Mouse (Mus musculus) common myeloid progenitor, adult 5-6 weeks (primary cell): ENCODE results near the gene Bzw2. TPM values are rescaled to one million over a fixed set of nuclear protein-coding genes. Genes with fewer than 3 reads are reported as not detected.

ENCODE experiments used
- ATAC-seq: replicated peaks from 2 replicates; pipeline ENCODE4 v1.8.0; 2016; ENCODE audit warnings: low read depth, mild to moderate bottlenecking, moderate TSS enrichment, inconsistent platforms; ENCODE audit not compliant: poor library complexity, severe bottlenecking
- total RNA-seq: library from RNA; stranded (forward); fragments of 200-1000, 187-1606 nt; gene quantifications from 2 replicates; pipeline ENCODE4 v1.2.3, GENCODE M21; 2017

Bzw2 gene
- 132 and 152 TPM in 2 replicates for total RNA-seq

DNA sequence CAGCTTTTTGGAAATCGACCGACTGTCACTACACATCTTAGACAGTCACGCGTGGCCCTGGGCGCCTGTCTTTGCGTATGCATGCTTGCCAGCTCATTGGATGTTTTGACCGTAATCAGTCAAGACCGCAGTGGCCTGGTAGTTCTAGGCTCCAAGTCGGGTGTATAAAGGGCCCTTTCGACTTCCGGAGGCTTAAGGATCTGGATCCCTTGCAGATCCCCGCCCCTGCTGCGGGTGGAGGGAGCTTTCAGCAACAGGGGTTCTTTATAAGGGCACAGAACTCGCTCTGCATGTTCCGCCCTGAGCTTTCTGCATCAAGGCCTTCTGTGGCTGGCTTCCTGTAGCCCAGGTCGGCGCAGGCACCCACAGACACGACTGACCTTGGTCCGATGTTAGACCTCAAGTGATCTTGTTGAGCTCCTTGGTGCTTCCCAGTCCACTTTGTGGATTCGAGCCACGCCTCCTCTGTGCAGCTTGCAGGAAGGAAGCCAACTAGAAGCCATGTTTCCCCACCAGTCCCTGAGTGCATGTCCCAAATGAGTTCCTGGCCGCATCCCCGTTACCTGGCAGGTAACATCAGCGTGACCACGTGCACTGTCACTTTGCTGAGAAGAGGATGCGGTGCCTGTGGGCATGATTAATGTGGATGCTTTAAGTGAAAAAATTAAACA is at the start of gene Bzw2:
Gene Bzw2, minus strand, starts transcription at position 443 of the 671 bp plus-strand sequence.
- peak; percentile 56 for ATAC-seq

DNA sequence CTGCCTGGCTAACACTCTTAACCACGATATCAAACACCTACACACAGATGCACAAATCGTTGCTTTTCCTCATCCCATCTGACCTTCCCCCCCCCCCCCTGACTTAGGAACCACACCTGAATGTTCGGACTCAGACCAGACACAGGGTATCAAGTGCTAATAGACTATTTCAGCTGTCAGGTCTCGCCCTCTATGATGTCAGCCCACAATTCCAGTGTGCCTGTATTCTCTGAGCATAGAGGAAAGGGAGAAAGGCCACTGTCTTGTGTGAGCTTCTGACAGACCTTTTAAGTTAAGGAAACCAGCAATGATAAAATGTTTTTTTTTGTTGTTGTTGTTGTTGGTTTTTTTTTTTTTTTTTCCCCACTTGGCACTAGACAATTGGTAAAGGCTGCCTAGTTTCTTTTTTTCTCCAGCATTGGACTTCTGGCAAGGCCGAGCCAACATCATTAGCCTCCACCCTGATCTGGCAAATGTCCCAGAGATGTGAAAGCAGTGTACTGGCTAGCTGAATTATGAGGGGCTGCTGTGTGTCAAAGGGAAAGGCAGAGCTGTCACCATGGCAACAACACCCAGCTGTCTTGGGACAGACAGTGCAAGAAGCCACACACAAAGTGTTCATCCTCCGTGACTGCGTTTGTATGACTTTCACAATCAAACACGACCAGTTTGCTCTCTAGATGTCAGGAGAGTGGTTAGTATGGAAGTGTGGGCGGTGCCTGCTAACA is 49.4 kb upstream of the Bzw2 start:
- peak; percentile 84 for ATAC-seq

DNA sequence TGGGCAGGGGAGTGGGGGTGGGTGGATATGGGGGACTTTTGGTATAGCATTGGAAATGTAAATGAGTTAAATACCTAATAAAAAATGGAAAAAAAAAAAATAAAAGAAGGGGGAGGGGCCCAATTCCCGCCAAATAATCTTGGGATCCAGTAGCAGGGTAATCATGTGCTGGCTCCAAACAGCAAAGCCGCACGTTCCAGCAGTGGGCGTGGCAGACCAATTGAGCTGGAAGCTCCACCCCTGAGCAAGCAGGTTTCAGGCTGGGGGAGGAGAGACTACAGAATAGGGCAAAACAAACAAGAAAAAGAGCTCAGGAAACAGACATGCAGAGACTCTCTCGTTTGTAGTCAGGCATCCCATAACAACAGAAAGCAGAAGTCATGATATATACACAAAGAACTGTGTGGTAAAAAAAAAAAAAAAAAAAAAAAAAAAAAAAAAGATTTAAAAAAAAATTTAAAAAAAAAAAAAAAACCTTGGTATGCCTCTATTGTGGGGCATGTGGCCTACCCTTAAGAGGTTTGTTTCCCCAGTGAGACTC is 47.8 kb upstream of the Bzw2 start:
- ATAC-seq = peak; percentile 85

DNA sequence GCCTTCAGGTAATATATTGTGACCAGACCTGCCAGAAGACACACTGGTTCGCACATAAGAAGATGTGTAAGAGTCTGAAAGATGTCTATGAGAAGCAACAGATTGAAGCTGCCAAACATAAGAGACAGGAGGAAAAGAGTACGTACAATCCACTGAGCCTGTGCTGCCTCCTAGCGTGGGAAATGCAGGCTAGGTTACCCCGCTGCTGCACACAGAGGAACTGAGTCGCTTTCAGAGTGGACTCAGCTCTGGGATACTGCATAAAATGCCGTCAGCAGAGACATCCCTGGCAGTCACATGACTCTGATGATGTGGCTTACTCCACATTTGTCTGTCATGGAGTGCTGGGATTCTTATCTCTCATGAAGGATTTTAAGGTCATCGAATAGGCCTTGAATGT is 37.1 kb upstream of the Bzw2 start:
- no peak for ATAC-seq

DNA sequence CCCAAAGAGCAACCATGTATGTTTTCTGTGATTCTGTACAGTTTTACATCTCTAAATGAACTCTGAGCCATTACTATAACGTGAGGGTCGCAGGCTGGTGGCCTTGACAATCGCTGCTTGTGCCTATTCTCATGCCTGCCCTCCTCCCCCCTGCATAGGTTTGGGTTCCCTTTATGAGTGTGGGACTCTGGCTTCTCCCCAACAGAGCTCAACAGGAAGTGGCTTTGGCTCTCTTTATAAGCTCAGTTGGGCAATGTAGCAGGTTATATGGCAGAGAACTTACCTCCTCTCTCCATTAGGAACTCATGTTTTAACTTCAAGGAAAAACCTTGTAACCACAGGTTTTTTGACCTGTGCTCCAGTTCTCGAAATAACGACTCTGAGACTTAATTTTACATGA is 32.5 kb upstream of the Bzw2 start:
- ATAC-seq = peak; percentile 93

DNA sequence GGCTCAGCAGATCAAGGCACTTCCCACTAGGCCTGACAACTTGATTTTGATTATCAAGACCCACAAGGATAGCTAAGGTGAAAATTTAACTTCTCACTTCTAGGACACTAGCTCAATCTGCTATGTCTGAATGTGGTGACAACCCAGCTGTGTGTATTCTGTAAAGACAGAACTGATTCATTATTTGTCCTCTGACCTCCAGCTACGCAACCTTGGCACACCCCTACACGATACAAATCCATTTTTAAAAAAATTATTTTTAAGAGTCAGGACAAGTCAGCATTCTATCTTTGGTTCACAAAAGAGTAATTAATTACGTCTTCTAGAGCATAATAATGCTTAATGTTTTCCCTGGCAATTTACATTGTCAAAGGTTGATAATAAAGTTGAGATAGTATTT is 31.7 kb upstream of the Bzw2 start:
- no peak for ATAC-seq

DNA sequence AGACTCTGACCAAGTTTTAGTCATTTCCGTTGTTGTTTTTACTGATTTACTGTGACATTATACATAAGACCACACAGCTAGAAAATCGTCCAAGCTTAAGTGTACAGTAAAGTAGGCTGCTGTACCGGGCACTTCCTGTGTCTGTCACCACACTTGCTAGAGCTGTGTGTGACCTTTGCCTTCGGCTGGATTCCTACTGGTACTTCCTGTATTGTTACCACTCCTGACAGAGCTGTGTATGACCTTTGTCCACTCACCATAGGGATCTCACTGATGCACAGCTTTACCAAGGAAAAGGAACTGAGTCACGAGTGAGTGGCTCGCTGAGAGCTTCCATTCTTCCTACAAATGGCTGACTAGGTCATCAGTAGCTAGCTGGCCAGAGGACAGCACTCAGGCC is 29.2 kb upstream of the Bzw2 start:
- ATAC-seq = no peak

DNA sequence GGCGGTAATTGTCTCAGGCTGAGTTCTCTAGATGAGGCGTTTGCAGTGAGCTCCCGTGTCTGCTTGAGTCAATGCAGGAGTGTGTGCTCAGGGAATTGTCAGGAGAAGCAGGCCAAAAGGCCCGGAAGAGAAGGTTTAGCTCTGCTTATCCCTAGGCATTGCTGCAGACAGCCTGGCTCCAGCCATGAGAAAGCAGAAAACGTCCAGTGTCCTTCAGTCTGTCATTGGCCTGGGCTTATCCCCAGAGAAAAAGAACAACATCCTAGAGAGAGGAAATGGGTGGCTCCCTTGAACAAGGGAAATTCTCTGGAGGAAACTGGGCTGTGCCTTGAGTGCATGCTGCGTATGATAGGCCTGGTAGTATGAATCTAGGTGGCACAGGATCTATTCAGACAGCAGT is 24.7 kb upstream of the Bzw2 start:
- no peak for ATAC-seq

DNA sequence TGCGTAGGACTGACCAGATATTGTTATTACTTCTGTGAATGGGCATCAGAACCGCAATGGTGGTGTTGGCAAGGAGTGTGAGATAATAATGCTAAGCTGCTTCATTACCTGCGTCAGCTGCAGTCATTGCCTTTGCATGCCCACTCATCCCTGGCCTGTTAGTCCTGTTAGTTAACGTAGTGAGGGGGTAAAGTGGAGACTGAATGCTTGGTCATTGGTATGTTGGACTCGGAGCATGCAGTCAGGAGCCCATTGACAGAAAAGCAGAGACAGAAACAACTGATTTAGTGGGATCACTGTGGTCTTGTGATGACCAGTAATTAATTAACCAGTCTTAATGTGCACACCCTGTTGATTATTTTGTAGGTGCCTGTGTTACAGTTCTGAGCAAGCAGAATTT is 19.3 kb upstream of the Bzw2 start:
- no peak for ATAC-seq

DNA sequence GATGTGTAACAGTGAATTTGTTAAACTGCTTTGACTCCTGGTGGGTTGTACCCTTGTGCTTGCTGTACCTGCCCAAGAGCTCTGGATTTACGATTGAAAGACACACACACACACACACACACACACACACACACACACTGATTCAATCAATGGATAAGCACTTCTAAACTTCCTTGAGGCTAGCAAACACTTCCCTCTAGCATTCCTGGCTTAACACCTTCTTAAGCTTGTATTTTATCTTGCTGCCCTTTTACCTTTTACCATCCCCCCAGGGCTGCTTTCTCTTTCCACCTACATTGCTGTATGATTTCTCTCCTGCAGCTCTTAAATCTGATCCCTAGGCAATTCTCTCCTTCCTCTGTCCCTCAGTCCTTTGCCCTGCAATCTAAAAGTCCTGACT is 7.4 kb upstream of the Bzw2 start:
- ATAC-seq = no peak

DNA sequence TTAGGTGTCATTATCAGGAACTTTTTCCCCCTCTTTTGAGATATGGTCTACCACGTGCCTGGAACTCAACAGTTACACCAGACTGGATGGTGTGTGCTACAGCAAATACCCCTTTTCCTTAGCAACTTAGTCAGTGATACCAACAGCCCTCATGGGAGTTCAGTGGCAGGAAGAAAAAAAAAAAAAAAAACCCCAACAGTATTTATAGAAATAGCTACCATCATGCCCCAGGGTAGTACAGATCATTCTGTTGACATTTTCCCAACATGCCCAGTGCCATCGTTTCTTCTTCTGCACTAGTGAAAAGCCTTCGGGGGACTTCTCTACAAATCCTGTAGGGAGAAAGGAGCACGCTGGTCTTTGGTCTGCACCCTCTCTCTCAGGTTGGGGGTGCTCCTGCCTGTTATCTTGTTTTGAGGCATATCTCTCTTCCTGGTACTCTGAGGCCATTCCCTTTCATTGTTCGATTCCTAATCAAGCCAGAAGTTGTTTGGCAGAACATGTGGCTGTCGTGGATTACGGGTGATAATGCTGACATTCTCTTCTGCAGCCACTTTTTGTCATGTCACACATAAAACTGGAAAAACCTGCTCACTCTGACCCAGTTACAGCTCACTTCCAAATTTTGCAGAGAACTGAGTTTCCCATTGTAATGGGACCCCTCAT is 6.4 kb upstream of the Bzw2 start:
- ATAC-seq = 0 out of 2 replicates have a peak, but pooled peaks have one; percentile 15

DNA sequence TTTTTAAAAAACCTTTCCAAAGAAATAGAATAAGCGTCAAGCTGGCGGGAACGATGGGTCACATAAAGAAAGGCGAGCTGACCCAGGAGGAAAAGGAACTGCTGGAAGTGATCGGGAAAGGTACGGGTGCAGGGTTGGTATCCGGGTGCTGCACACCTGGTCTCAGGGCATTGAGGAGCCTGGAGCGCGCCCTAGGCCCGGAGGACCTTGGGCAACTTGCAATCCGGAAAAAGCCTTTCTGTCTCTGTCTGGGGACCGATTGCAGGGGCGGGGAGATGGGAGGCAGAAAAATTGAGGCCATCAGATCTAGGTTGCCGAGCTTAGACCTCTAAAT is 609 bp downstream of the Bzw2 start:
- ATAC-seq = peak; percentile 11

DNA sequence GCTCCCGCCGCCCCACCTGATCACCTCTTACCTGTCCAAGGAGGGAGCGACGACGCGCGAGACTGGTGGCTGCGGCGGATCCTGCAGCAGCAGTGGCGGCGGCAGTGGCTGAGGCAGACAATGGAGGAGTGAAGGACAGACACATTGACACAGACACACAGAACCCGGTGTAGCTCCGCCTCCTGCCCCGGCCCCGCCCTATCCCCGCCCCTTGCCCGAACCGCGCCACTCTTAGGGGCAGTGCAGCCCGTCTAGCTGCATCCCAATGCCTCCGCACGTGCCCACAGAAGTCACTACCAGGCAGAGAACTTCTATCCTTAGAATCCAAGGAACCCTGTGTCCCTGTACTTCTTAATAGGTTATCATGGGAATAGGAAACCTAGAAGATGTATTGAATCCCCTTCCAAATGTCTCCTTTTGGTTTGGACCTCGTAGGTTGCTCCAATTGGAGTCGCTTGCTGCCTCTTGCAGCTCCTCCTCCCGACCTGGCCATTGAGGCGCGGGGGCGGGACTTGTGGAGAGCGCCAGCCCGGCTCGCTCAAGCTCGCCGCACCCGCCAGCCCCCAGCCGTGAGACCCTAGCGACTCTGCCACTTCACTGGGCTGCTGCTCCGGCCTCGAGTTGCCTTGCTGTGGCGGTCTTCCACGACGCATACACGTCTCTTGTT is 1.1 kb downstream of the Bzw2 start, which contains the start of gene Ankmy2:
Gene Ankmy2, plus strand, starts transcription at position 478 of the 667 bp plus-strand sequence.
- peak; percentile 74 for ATAC-seq

DNA sequence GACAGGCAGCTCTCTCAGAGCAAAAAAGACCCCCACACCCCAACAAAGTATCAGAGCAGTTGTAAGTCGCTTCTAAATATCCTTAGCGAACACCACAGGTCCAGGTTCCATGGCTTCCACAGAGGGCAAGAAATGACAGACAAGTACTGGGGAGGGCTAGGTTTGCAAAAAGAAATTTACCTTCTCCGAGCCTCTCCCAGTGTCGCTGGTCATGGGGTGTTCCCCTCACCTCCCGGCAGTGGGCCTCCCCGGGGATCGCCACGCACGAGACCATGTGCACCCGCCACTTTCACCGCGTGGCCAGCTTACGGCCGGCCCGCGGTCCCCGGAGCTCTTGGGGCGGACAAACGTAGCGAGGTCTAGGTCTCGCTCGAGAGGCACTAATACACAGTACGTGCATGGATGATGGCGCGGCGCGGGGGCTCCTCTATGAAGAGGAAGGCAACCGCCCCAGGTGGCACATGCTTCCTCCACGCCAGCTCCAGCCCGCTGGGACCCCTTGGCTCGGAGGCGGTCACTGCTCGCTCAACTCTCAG is 1.7 kb downstream of the Bzw2 start:
- peak; percentile 30 for ATAC-seq

DNA sequence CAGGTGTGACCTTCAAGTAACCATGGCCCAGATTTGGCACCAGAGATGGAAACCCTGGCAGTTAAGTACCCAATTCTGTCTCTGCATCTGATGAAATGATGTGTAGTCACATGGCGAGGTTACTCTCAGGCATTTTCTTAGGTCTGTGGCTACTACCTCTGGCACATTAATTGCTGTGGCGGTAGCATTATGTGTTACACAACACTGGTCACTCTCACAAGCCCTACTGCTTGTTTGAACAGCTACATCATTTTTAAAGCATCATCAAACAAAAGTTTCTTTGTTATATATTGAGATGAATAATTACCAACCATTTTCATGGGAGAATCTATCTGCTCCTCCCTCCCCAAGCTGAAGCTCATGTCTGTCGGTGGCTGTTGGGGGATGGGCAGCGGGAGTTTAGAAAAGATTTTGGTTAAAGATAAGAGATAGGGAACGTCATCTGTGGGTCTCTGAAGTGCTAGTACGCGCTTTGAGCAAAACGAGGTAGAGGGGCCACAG is 2.7 kb downstream of the Bzw2 start:
- ATAC-seq = no peak

DNA sequence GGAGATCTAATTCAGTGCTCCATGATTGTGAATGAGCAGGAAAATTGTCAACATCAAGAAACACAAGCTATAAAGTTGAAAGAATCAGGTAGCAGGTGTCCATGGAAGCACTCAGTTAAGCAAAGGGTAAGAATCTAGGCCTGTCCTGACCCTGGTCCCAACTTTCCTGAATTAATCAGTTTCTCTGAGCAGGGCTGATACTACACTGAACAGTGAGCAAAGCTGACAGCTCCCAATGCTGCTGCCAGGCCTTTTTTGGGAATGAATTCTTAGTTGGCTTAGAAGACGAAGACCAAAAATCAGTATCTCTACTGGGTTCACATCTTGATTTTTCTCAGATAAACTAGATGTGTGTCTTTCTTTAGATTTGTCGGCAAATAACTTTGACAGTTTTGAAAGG is 7.1 kb downstream of the Bzw2 start:
- no peak for ATAC-seq

DNA sequence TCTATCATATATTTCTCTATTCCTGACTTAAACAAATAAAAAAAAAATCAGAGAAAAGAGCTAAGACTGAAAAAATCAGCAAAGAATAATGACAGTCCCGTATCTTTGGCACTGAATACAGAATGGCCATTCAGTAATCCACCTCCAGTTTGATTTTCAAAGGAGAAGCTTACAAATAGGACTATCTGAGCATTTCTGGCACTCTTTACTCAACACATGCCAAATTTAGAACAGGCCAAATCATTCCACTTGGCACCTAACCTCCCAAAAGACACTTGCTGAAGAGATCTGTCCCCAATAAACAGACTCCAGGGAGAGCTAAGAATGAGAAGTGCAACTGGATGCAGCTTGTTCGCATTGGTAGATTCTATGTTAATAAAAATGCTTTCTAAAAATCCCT is 7.6 kb downstream of the Bzw2 start:
- ATAC-seq = no peak

DNA sequence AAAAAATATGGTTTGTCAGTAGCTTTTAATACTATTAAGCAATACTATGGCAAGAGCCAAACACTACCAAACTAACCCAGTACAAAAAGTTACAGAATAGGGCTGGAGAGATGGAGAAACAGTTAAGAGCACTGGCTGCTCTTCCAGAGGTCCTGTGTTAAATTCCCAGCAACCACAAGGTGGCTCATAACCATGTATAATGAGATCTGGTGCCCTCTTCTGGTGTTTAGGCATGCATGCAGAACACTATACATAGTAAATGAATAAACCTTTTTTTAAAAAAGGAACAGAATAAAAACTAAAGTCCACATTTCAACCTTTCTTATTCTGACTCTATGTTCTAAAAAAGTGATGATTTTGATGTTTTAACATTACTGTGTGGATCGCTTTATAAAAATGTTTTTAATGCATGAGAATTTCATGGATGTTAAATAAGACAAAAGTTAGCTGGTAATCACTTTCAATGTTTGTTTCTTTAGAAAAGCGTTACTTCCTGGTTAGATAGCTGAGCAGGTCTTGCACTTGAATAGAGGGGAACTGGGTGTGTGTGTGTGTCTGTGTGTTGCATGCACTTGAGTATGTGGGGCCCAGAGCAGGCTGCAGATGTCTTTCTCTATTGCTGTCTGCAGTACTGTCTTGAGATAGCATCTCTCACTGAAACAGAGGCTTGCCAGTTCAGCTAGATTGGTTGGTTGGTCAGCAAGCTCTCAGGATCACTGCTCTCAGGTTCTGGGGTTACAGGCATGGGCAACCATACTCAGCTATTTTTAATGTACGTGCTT is 11.5 kb downstream of the Bzw2 start:
- ATAC-seq = no peak

DNA sequence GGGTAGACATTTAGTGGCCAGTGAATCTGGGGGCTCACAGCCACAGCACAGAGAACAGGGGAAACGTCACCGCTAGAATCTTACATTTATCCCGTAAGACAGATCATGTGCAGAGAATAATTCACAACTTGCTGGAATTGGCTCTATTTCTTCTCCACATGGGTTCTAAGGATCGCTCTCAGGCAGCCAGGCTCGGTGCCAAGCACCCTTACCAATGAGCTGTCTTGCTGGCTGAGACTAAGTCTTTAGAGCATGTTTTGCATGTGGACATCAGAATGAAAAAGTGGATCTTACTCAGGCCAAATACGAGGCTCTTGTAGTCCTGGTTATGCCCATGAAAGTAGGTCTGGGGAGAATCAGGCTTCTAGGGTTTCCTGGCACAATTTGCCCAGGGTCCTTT is 17.5 kb downstream of the Bzw2 start:
- no peak for ATAC-seq
